Comparison of ENCODE assay signal across 8 mouse cellular contexts in genomic region chr10:86299795-86300194, GRCm38 (mm10). TPM values are rescaled to one million over a fixed set of nuclear protein-coding genes. Genes with fewer than 3 reads are reported as not detected.
DNase-seq lines count a peak whose midpoint lies in the region; ATAC-seq and TF ChIP-seq lines count a peak whose summit lies in the region.

No protein-coding gene starts in this region.

- H3K4me3 ChIP-seq in cortical plate, adult 2 months (ENCODE audit: insufficient read depth, low read length), result peak overlapping the region; percentile 72; the same call in 1 of the 2 replicates
- H3K4me3 ChIP-seq in hindbrain, embryonic 14.5 days (replicated peaks; ENCODE audit: low read length), result peak overlapping the region; percentile 40
- H3K4me3 ChIP-seq in midbrain, embryonic 13.5 days (replicated peaks), result peak overlapping the region; percentile 48

- no peaks in the 10 kb centered on the region for H3K36me3 ChIP-seq in hindbrain, embryonic 14.5 days (replicated peaks; ENCODE audit: control insufficient read depth, insufficient read depth)
- H3K36me3 ChIP-seq in midbrain, embryonic 13.5 days, result no peaks in the 10 kb centered on the region

- H3K4me1 ChIP-seq in cortical plate, adult 2 months (ENCODE audit: control insufficient read depth, insufficient read depth, low read length), result peaks cover 1% of the 10 kb centered on the region; the same call in 1 of the 2 replicates
- H3K4me1 ChIP-seq in hindbrain, embryonic 14.5 days (replicated peaks; ENCODE audit: control insufficient read depth, insufficient read depth, low read length), result peaks cover 37% of the 10 kb centered on the region
- peaks cover 50% of the 10 kb centered on the region for H3K4me1 ChIP-seq in midbrain, embryonic 13.5 days (replicated peaks)

- H3K27ac ChIP-seq in cortical plate, adult 2 months (ENCODE audit: insufficient read depth, low read length), result no peak overlapping the region
- no peak overlapping the region for H3K27ac ChIP-seq in hindbrain, embryonic 14.5 days
- no peak overlapping the region for H3K27ac ChIP-seq in midbrain, embryonic 13.5 days

- no peak for TF ChIP-seq CTCF in cortical plate, adult 2 months (IDR thresholded peaks at IDR 0.05; ENCODE audit: extremely low read depth, insufficient read depth, low read length)

- peak overlapping the region; percentile 75 for H3K9ac ChIP-seq in hindbrain, embryonic 14.5 days
- peak overlapping the region; percentile 68 for H3K9ac ChIP-seq in midbrain, embryonic 13.5 days (replicated peaks)

- peaks cover 13% of the 10 kb centered on the region for H3K27me3 ChIP-seq in hindbrain, embryonic 14.5 days (ENCODE audit: control insufficient read depth, insufficient read depth, low read length)
- peaks cover 36% of the 10 kb centered on the region for H3K27me3 ChIP-seq in midbrain, embryonic 13.5 days

- ATAC-seq in hindbrain, embryonic 14.5 days (ENCODE audit: low FRiP score), result no peak
- ATAC-seq in midbrain, embryonic 13.5 days, result no peak

- peak; percentile 39 for DNase-seq in kidney, adult 9 months
- no peak for DNase-seq in kidney, postnatal 14 days
- no peak for DNase-seq in hindbrain, embryonic 14.5 days (ENCODE audit: low spot score)
- no peak for DNase-seq in gastrocnemius, postnatal 10 days
- no peak for DNase-seq in embryo, embryonic 11 days
- no peak for DNase-seq in left cerebral cortex, adult 9 months (ENCODE audit: low spot score in 2 of 2)

- TF ChIP-seq POLR2A in cortical plate, adult 2 months (IDR thresholded peaks at IDR 0.05; ENCODE audit: extremely low read depth, insufficient read depth, low read length), result no peak

- WGBS in hindbrain, embryonic 14.5 days, result 35% methylated on average over 6 of the region's 6 CpGs
- 45% methylated on average over 4 of the region's 6 CpGs for WGBS in midbrain, embryonic 13.5 days

- no peaks in the 10 kb centered on the region for H3K9me3 ChIP-seq in hindbrain, embryonic 14.5 days (ENCODE audit: control insufficient read depth, low read length)
- no peaks in the 10 kb centered on the region for H3K9me3 ChIP-seq in midbrain, embryonic 13.5 days

- peak overlapping the region; percentile 98 for H3K4me2 ChIP-seq in hindbrain, embryonic 14.5 days (replicated peaks)
- H3K4me2 ChIP-seq in midbrain, embryonic 13.5 days (replicated peaks), result peak overlapping the region; percentile 98

RNA-seq across cellular contexts. Expression of gene Timp3, which starts 0.4 kb away (rescaled TPM):
- polyA plus RNA-seq in cortical plate, adult 2 months (2012; rRNA removed), result 47.7 and 55.0 TPM in 2 replicates
- 42.5 and 45.1 TPM in 2 replicates for polyA plus RNA-seq in hindbrain, embryonic 14.5 days (2014; fragmentation: Nextera tagmentation; extraction: Ambion mirVana)
- 16.3 and 19.9 TPM in 2 replicates for polyA plus RNA-seq in midbrain, embryonic 13.5 days (2015; fragmentation: Nextera tagmentation; extraction: Ambion mirVana)
- 100 to 1,000 TPM; 104 to 106 TPM for total RNA-seq in gastrocnemius, postnatal 10 days (2021)
